Mouse (Mus musculus) small intestine, adult 2 months (tissue): ENCODE measurements at regions not wholly inside any gene's neighbourhood (a gene's known extent, or its start where the extent isn't known, plus 50 kb on each side); places are given as distances from the start of the nearest gene placed in this dataset.

Experiments used
- CTCF ChIP-seq: fragments of 200-500 bp; IDR thresholded peaks from 2 replicates; pipeline ENCODE4 v1.5.1; 2012; ENCODE audit warnings: low read depth, mild to moderate bottlenecking, control low read depth, inconsistent platforms, low read length, moderate library complexity, mixed read lengths; ENCODE audit not compliant: insufficient replicate concordance, insufficient read length; ENCODE audit errors: extremely low read depth
- POLR2A ChIP-seq: fragments of 200-500 bp; IDR thresholded peaks from 2 replicates; pipeline ENCODE4 v1.6.1; 2012; ENCODE audit warnings: low read depth, mild to moderate bottlenecking, control low read depth, inconsistent platforms, low read length, moderate library complexity

DNA sequence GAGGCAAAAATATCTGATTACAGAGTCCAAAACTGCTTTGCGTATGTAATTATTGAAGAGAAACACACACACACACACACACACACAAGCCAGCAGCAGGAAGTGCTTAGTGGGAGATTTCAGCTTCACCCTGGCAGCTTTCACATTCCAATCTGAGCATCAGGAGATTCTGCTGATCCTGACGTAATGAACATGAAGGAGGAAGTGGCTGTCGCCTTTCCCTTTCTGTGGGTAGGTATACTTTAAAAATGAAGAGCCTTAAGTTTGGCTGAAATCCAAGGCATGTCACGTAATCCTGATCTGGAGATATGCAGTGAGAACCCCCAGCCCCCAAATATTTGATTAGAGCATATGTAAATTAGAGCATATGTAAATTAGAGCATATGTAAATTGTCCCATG lies 361.1 kb upstream of the Fam92a start:
- no peak for TF ChIP-seq POLR2A
- no peak for TF ChIP-seq CTCF
